ENCODE assay signal across 11 mouse cellular contexts in the genomic region with DNA sequence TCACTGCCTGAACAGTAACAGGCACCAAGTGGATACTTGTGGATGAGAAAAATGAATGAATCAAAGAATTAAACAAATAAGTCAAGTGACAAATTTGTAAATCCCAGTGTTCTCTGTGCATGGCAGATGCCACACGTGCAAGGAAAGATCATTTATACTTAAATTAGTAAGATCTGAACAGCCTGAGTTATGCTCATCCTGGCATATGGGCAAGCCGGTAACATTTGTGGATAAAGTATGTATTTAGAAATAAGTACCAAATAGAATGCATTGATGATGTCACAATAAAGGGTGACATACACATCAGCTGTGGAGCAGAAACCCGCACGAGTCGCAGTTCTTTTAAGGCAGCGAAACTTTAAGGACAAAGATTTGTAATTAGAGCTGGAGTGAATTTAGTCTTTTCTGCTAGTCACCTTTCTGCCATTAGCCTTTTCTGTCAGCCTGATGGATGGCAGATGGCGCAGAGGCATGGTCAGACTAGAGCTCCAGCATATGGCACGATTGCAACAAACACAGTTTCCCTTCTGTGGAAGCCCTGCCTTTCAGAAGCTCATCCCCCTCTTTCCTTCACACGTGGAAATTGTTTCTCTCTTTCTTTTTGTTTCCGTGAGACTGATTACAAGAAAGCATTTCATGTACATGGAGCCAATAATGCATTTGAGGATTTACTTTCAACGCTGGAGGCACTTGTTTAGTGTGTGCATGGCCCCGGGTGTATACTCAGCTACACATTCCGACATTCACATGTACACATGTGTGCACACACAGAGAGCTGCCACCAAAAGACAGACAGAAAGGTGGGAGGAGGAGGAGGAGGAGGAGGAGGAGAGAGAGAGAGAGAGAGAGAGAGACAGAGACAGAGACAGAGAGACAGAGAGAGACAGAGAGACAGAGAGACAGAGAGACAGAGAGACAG.
DNase-seq lines count a peak whose midpoint lies in the region; ATAC-seq lines count a peak whose summit lies in the region.
"Had no signal": no experiment of that assay in that cellular context is flagged by ENCODE, and none has a peak within 500 bp of the region (broad histone marks: within the 10 kb centered on the region; RNA-seq: fewer than 3 reads in every experiment).

No protein-coding gene starts in this region.

- no peak overlapping the region for H3K9ac ChIP-seq in embryonic facial prominence, embryonic 11.5 days (replicated peaks; ENCODE audit: low read length)
- H3K9ac ChIP-seq: heart, embryonic 15.5 days; neural tube, embryonic 13.5 days had no signal

- no peak overlapping the region for H3K4me2 ChIP-seq in embryonic facial prominence, embryonic 11.5 days (ENCODE audit: low read depth, low read length)
- H3K4me2 ChIP-seq: heart, embryonic 15.5 days; neural tube, embryonic 13.5 days had no signal

- H3K27ac ChIP-seq in embryonic facial prominence, embryonic 11.5 days (replicated peaks; ENCODE audit: low read depth, low read length), result no peak overlapping the region
- H3K27ac ChIP-seq: heart, embryonic 15.5 days; neural tube, embryonic 13.5 days had no signal

- no peaks in the 10 kb centered on the region for H3K4me1 ChIP-seq in embryonic facial prominence, embryonic 11.5 days (ENCODE audit: control insufficient read depth, insufficient read depth, low read length)
- H3K4me1 ChIP-seq: heart, embryonic 15.5 days; neural tube, embryonic 13.5 days had no signal

- no peaks in the 10 kb centered on the region for H3K27me3 ChIP-seq in embryonic facial prominence, embryonic 11.5 days (ENCODE audit: control insufficient read depth, insufficient read depth, low read length)
- H3K27me3 ChIP-seq: heart, embryonic 15.5 days; neural tube, embryonic 13.5 days had no signal

- H3K36me3 ChIP-seq in embryonic facial prominence, embryonic 11.5 days (replicated peaks; ENCODE audit: control insufficient read depth, insufficient read depth, low read depth, low read length), result no peaks in the 10 kb centered on the region
- H3K36me3 ChIP-seq: heart, embryonic 15.5 days; neural tube, embryonic 13.5 days had no signal

- DNase-seq in kidney, postnatal 4 days, result peak; percentile 25 to 34
- no peak for DNase-seq in kidney, adult 18-20 months
- peak; percentile 28 for DNase-seq in embryo, embryonic 10.5 days (ENCODE audit: low spot score)
- peak; percentile 47 for DNase-seq in embryonic facial prominence, embryonic 11.5 days (ENCODE audit: low spot score)
- DNase-seq in layer of hippocampus, adult 9-10 months (ENCODE audit: low spot score), result peak; percentile 6
- DNase-seq in gastrocnemius, postnatal 4 days (ENCODE audit: low spot score in 2 of 2), result no peak
- DNase-seq in adrenal gland, adult 18-20 months (ENCODE audit: low spot score in 2 of 2), result no peak
- DNase-seq: kidney, postnatal 14 days; spleen, adult 18-20 months had no signal

- ATAC-seq in embryonic facial prominence, embryonic 11.5 days (replicated peaks; ENCODE audit: insufficient number of reproducible peaks, low FRiP score, low TSS enrichment, low read depth), result no peak

- no peak overlapping the region for H3K4me3 ChIP-seq in embryonic facial prominence, embryonic 11.5 days (ENCODE audit: low read depth, low read length)
- H3K4me3 ChIP-seq: heart, embryonic 15.5 days; neural tube, embryonic 13.5 days had no signal

- no peaks in the 10 kb centered on the region for H3K9me3 ChIP-seq in embryonic facial prominence, embryonic 11.5 days (replicated peaks; ENCODE audit: control insufficient read depth, low read length)
- H3K9me3 ChIP-seq: heart, embryonic 15.5 days; neural tube, embryonic 13.5 days had no signal

- WGBS in embryonic facial prominence, embryonic 11.5 days, result 63% methylated on average over 13 of the region's 13 CpGs

Comparison
In these comparisons a context has a peak if more than half of its experiments do, and no peak if none do; other contexts are left out.
1. DNase-seq: peak in kidney, postnatal 4 days (2 of 2), embryo, embryonic 10.5 days (single experiment), embryonic facial prominence, embryonic 11.5 days (single experiment) and layer of hippocampus, adult 9-10 months (single experiment); none in kidney, adult 18-20 months (single experiment), gastrocnemius, postnatal 4 days (0 of 2) and adrenal gland, adult 18-20 months (0 of 2).